Mouse (Mus musculus) cortical plate, adult 2 months (tissue): ENCODE measurements around the gene Srrm3.

ENCODE experiments used
- CTCF ChIP-seq: fragments of 200-500 bp; IDR thresholded peaks from 2 replicates; pipeline ENCODE4 v1.5.1; 2011; ENCODE audit warnings: mild to moderate bottlenecking, control low read depth, low read length; ENCODE audit not compliant: insufficient read depth; ENCODE audit errors: extremely low read depth
- POLR2A ChIP-seq: fragments of 200-500 bp; IDR thresholded peaks from 2 replicates; pipeline ENCODE4 v1.6.1; 2011; ENCODE audit warnings: mild to moderate bottlenecking, low read length, control low read depth; ENCODE audit not compliant: insufficient read depth; ENCODE audit errors: extremely low read depth

DNA sequence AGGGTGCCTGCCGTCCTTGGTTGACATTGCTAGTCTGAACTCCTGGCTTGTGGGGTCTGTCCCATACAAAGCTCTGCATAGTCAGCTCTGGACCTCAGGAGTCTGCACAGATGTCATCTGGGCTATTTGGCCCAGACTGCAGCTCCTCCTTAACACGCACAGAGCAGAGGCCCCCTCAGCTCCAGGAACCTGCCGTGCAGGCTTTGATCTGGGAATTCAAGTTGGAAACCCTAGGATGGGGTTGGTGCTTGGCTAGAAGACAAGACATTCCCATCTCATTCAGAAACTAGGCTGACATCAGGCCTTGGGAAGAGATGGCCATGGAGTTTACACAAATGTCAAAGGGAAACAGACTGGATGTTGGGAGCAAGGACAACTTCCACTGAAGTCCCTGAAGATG, 17.8 kb downstream of the Srrm3 start:
- TF ChIP-seq POLR2A (no peak), CTCF (no peak)
